Mouse (Mus musculus) megakaryocyte, embryonic 14.5 days (primary cell): Measurements from ENCODE around the gene Hgf.

ENCODE experiments used
- FLI1 ChIP-seq: IDR thresholded peaks from 2 replicates; pipeline ENCODE4 v1.6.1; 2012; ENCODE audit warnings: low read length, inconsistent platforms, mixed read lengths
- GATA1 ChIP-seq: IDR thresholded peaks from 3 replicates; pipeline ENCODE4 v1.6.1; 2012; ENCODE audit warnings: mixed read lengths, low read length, inconsistent platforms, borderline replicate concordance

GRCm38 (mm10) chr5:16654022-16654421 is 100.7 kb downstream of the Hgf start:
- TF ChIP-seq GATA1 (no peak), FLI1 (no peak)
